Mouse (Mus musculus) MEL (cell line): Measurements from ENCODE around the gene Coro2b. TPM values are rescaled to one million over a fixed set of nuclear protein-coding genes. Genes with fewer than 3 reads are reported as not detected.

Experiments used
- DNase-seq: peaks from one replicate; pipeline ENCODE4 v3.0.0; 2011; ENCODE audit warnings: low read depth, low spot score
- H3K27ac ChIP-seq: 2 replicates; pipeline ENCODE4 v1.5.1; 2012; ENCODE audit warnings: low read depth, mild to moderate bottlenecking, control low read depth, low read length, moderate library complexity; ENCODE audit not compliant: control insufficient read depth
- H3K27me3 ChIP-seq, 2 experiments: fragments of 150-350 bp in 1 of 2; sonication (generic) in 1 of 2; 2 replicates each; pipeline ENCODE4 v1.6.1; 2012; ENCODE audit warnings: low read length in 2 of 2, mild to moderate bottlenecking in 2 of 2, improper control_type of control experiment in 1 of 2, moderate library complexity in 1 of 2; ENCODE audit not compliant: insufficient read depth in 2 of 2, control insufficient read depth in 1 of 2
- H3K36me3 ChIP-seq, 2 experiments: 2 replicates each; pipeline ENCODE4 v1.6.1; 2012 to 2014; ENCODE audit warnings: low read length in 2 of 2, improper control_type of control experiment in 1 of 2, inconsistent platforms in 1 of 2, mild to moderate bottlenecking in 1 of 2; ENCODE audit not compliant: insufficient read depth in 2 of 2, control insufficient read depth in 1 of 2
- H3K4me1 ChIP-seq, 2 experiments: fragments of 150-350 bp in 1 of 2; sonication (generic) in 1 of 2; 2 replicates each; pipeline ENCODE4 v1.6.1; 2012; ENCODE audit warnings: low read length in 2 of 2, improper control_type of control experiment in 1 of 2, mild to moderate bottlenecking in 1 of 2; ENCODE audit not compliant: insufficient read depth in 2 of 2, control insufficient read depth in 1 of 2
- H3K4me3 ChIP-seq, 2 experiments: fragments of 150-350 bp in 1 of 2; sonication (generic) in 1 of 2; 2 replicates each; pipeline ENCODE4 v1.5.1; 2012; ENCODE audit warnings: low read depth in 2 of 2, low read length in 2 of 2, mild to moderate bottlenecking in 2 of 2, moderate library complexity in 2 of 2, control low read depth in 1 of 2, improper control_type of control experiment in 1 of 2; ENCODE audit not compliant: control insufficient read depth in 1 of 2, insufficient read depth in 1 of 2
- H3K79me2 ChIP-seq: 2 replicates; pipeline ENCODE4 v1.6.1; 2012; ENCODE audit warnings: mild to moderate bottlenecking, low read length, moderate library complexity; ENCODE audit not compliant: control insufficient read depth, poor library complexity, insufficient read depth
- H3K9ac ChIP-seq: 2 replicates; pipeline ENCODE4 v1.6.1; 2012; ENCODE audit warnings: low read depth, mild to moderate bottlenecking, control low read depth, low read length, moderate library complexity; ENCODE audit not compliant: control insufficient read depth, poor library complexity, severe bottlenecking
- H3K9me3 ChIP-seq: fragments of 150-350 bp; sonication (generic); replicated peaks from 2 replicates; pipeline ENCODE4 v1.6.1; 2012; ENCODE audit warnings: mild to moderate bottlenecking, low read length, improper control_type of control experiment, moderate library complexity; ENCODE audit not compliant: insufficient read depth
- BHLHE40 ChIP-seq: IDR thresholded peaks from 2 replicates; pipeline ENCODE4 v1.6.1; 2012; ENCODE audit warnings: low read depth, mild to moderate bottlenecking, inconsistent platforms, low read length, improper control_type of control experiment, borderline replicate concordance
- CHD2 ChIP-seq: IDR thresholded peaks from 2 replicates; pipeline ENCODE4 v1.6.1; 2011; ENCODE audit warnings: low read length, improper control_type of control experiment
- EP300 ChIP-seq, 2 experiments: IDR thresholded peaks; 2 replicates each; pipeline ENCODE4 v1.6.1; 2011; ENCODE audit warnings: improper control_type of control experiment in 2 of 2, low read length in 2 of 2, low read depth in 1 of 2, mild to moderate bottlenecking in 1 of 2
- ETS1 ChIP-seq: IDR thresholded peaks from 2 replicates; pipeline ENCODE4 v1.6.1; 2012; ENCODE audit warnings: low read depth, mild to moderate bottlenecking, inconsistent platforms, low read length, improper control_type of control experiment, moderate library complexity
- GABPA ChIP-seq: IDR thresholded peaks from 2 replicates; pipeline ENCODE4 v1.6.1; 2012; ENCODE audit warnings: low read depth, mild to moderate bottlenecking, inconsistent platforms, low read length, improper control_type of control experiment, moderate library complexity
- GATA1 ChIP-seq: IDR thresholded peaks from 2 replicates; pipeline ENCODE4 v1.6.1; 2011; ENCODE audit warnings: low read depth, low read length, improper control_type of control experiment
- HCFC1 ChIP-seq: IDR thresholded peaks from 2 replicates; pipeline ENCODE4 v1.6.1; 2012; ENCODE audit warnings: low read depth, mild to moderate bottlenecking, inconsistent platforms, low read length, improper control_type of control experiment, moderate library complexity
- JUND ChIP-seq: IDR thresholded peaks from 2 replicates; pipeline ENCODE4 v1.6.1; 2011; ENCODE audit warnings: low read depth, mild to moderate bottlenecking, improper control_type of control experiment, low read length
- KAT2A ChIP-seq: conservative IDR thresholded peaks from 2 replicates; pipeline ENCODE4 v1.6.1; 2012; ENCODE audit warnings: low read depth, low read length, improper control_type of control experiment, inconsistent platforms
- MAFK ChIP-seq: IDR thresholded peaks from 2 replicates; pipeline ENCODE4 v1.6.1; 2011; ENCODE audit warnings: low read depth, mild to moderate bottlenecking, low read length, improper control_type of control experiment, borderline replicate concordance
- MAX ChIP-seq: IDR thresholded peaks from 2 replicates; pipeline ENCODE4 v1.6.1; 2011; ENCODE audit warnings: low read length, improper control_type of control experiment
- MAZ ChIP-seq: IDR thresholded peaks from 2 replicates; pipeline ENCODE4 v1.6.1; 2012; ENCODE audit warnings: low read depth, mild to moderate bottlenecking, inconsistent platforms, low read length, improper control_type of control experiment
- MEF2A ChIP-seq: IDR thresholded peaks from 2 replicates; pipeline ENCODE4 v1.6.1; 2014; ENCODE audit warnings: low read depth, mild to moderate bottlenecking, inconsistent platforms, low read length, improper control_type of control experiment; ENCODE audit not compliant: poor library complexity, insufficient replicate concordance, severe bottlenecking; ENCODE audit errors: extremely low read depth
- NELFE ChIP-seq: IDR thresholded peaks from 2 replicates; pipeline ENCODE4 v1.6.1; 2011; ENCODE audit warnings: low read depth, low read length, improper control_type of control experiment
- NRF1 ChIP-seq: IDR thresholded peaks from 2 replicates; pipeline ENCODE4 v1.6.1; 2014; ENCODE audit warnings: low read depth, mild to moderate bottlenecking, inconsistent platforms, low read length, improper control_type of control experiment, moderate library complexity; ENCODE audit not compliant: poor library complexity, insufficient read depth, severe bottlenecking
- RAD21 ChIP-seq: IDR thresholded peaks from 2 replicates; pipeline ENCODE4 v1.6.1; 2011; ENCODE audit warnings: mild to moderate bottlenecking, low read depth, low read length, improper control_type of control experiment
- SIN3A ChIP-seq: IDR thresholded peaks from 2 replicates; pipeline ENCODE4 v1.6.1; 2012; ENCODE audit warnings: low read length, improper control_type of control experiment, inconsistent platforms
- SMC3 ChIP-seq: IDR thresholded peaks from 2 replicates; pipeline ENCODE4 v1.6.1; 2011; ENCODE audit warnings: low read depth, low read length, improper control_type of control experiment
- TAL1 ChIP-seq: IDR thresholded peaks from 2 replicates; pipeline ENCODE4 v1.6.1; 2012; ENCODE audit warnings: mild to moderate bottlenecking, inconsistent platforms, low read length, moderate library complexity, mixed read lengths
- ZKSCAN1 ChIP-seq: IDR thresholded peaks from 2 replicates; pipeline ENCODE4 v1.6.1; 2012; ENCODE audit warnings: low read depth, mild to moderate bottlenecking, inconsistent platforms, low read length, improper control_type of control experiment, moderate library complexity
- ZMIZ1 ChIP-seq: IDR thresholded peaks from 2 replicates; pipeline ENCODE4 v1.6.1; 2012; ENCODE audit warnings: low read depth, mild to moderate bottlenecking, inconsistent platforms, low read length, improper control_type of control experiment, moderate library complexity
- ZNF384 ChIP-seq: IDR thresholded peaks from 2 replicates; pipeline ENCODE4 v1.6.1; 2012; ENCODE audit warnings: low read depth, mild to moderate bottlenecking, inconsistent platforms, low read length, improper control_type of control experiment
- polyA plus RNA-seq, 2 experiments: library from polyadenylated mRNA; stranded (reverse) in 1 of 2; unstranded in 1 of 2; fragments of >175 nt in 1 of 2; fragments of >200 nt in 1 of 2; gene quantifications; 2 replicates each; pipeline versions ENCODE4 v1.2.1 to v1.2.4; 2012; ENCODE audit warnings: low replicate concordance in 2 of 2, low read depth in 1 of 2; ENCODE audit not compliant: insufficient read length in 2 of 2, insufficient read depth in 1 of 2, missing spikeins in 1 of 2
- total RNA-seq: library from RNA; depleted of rRNA; stranded (reverse); fragments of 300-350 nt; gene quantifications from 2 replicates; pipeline ENCODE4 v1.2.3, GENCODE M21; 2012

Gene Coro2b
- total and polyA plus RNA-seq, 3 experiments, result not detected

DNA sequence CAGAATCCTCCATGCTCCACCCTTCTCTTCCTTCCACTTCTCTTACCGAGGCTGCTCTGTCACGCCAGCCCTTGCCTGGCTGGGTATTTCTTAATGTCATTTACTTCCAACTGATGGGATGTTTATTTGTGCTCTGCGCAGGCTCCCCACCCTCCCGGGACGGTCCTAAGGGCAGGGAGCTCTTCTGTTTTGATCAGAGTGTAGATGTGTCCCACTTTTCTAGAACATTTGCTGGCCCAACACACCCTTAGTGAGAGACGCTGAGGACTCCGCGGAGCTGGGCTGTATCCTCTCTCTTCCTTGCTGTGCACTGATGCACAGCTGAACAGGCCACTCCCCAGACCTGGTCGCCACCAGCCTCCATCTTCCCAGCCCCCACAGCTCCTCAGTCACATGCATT is 15.3 kb downstream of the Coro2b start (continued):
- TF ChIP-seq RAD21 (no peak), TAL1 (no peak), GATA1 (no peak)

DNA sequence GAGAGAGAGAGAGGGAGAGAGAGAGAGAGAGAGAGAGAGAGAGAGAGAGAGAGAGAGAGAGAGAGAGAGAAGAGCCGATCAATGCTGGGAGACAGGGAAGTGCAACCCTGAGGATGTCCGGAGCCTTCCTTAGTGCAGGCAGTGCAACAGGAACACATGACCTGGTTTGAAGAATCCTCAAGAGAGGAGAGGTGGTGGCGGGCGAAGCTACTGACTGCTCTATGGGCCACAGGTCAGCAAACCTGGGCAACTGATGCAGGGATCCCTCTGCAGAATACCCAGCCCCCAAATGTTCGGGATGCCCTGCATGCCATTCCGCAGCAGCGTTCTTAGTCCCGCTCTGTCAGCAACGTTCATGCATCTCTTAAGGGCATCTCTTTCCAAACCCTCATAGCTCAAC is 15.9 kb downstream of the Coro2b start:
- H3K9me3 ChIP-seq, result no peaks in the 10 kb centered on the region
- no peak for DNase-seq
- no peaks in the 10 kb centered on the region for H3K79me2 ChIP-seq
- no peak overlapping the region for H3K27ac ChIP-seq
- H3K4me3 ChIP-seq, result no peak overlapping the region
- H3K36me3 ChIP-seq, result no peaks in the 10 kb centered on the region
- H3K9ac ChIP-seq, result no peak overlapping the region
- TF ChIP-seq ZNF384, result no peak
- no peak for TF ChIP-seq NRF1
- no peak for TF ChIP-seq MAX
- no peak for TF ChIP-seq GABPA
- no peak for TF ChIP-seq MAZ
- TF ChIP-seq ZMIZ1, result no peak
- no peak for TF ChIP-seq NELFE
- no peak for TF ChIP-seq JUND
- TF ChIP-seq KAT2A, result no peak
- no peak for TF ChIP-seq EP300 (IDR thresholded peaks at IDR 0.05; ENCODE audit: low read depth in 1 of 2, low read length in 2 of 2)
- no peak for TF ChIP-seq MEF2A
- TF ChIP-seq ZKSCAN1, result no peak
- no peak for TF ChIP-seq SIN3A
- no peak for TF ChIP-seq MAFK
- no peak for TF ChIP-seq CHD2
- no peak for TF ChIP-seq ETS1
- no peak for TF ChIP-seq SMC3
- TF ChIP-seq HCFC1, result no peak
- TF ChIP-seq BHLHE40, result no peak
- H3K27me3 ChIP-seq, result peaks cover 0 to 4% of the 10 kb centered on the region in 2 experiments; a peak in 1 of 4 replicates
- no peaks in the 10 kb centered on the region for H3K4me1 ChIP-seq
